Mouse (Mus musculus) megakaryocyte, embryonic 14.5 days (primary cell): ENCODE results near the gene Rex1bd. TPM values are rescaled to one million over a fixed set of nuclear protein-coding genes. Genes with fewer than 3 reads are reported as not detected.

Experiments used
- H3K27me3 ChIP-seq: replicated peaks from 2 replicates; pipeline ENCODE3; 2012; ENCODE audit warnings: inconsistent platforms
- H3K36me3 ChIP-seq: replicated peaks from 2 replicates; pipeline ENCODE3; 2012; ENCODE audit warnings: low read length, inconsistent platforms, mixed read lengths
- H3K4me1 ChIP-seq: 2 replicates; pipeline ENCODE4 v1.6.1; 2012; ENCODE audit warnings: inconsistent platforms
- H3K4me3 ChIP-seq: replicated peaks from 2 replicates; pipeline ENCODE3; 2012; ENCODE audit warnings: moderate library complexity, mild to moderate bottlenecking, inconsistent platforms
- H3K9me3 ChIP-seq: 2 replicates; pipeline ENCODE4 v1.6.1; 2012; ENCODE audit warnings: inconsistent platforms
- FLI1 ChIP-seq: IDR thresholded peaks from 2 replicates; pipeline ENCODE4 v1.6.1; 2012; ENCODE audit warnings: low read length, inconsistent platforms, mixed read lengths
- GATA1 ChIP-seq: IDR thresholded peaks from 3 replicates; pipeline ENCODE4 v1.6.1; 2012; ENCODE audit warnings: mixed read lengths, low read length, inconsistent platforms, borderline replicate concordance
- polyA plus RNA-seq: library from polyadenylated mRNA; stranded (reverse); fragments of >175 nt; gene quantifications from 2 replicates; pipeline ENCODE4 v1.2.3, GENCODE M21; 2012; ENCODE audit warnings: low replicate concordance; ENCODE audit not compliant: insufficient read depth

Rex1bd gene
- polyA plus RNA-seq, 1 experiment, result 319 TPM

DNA sequence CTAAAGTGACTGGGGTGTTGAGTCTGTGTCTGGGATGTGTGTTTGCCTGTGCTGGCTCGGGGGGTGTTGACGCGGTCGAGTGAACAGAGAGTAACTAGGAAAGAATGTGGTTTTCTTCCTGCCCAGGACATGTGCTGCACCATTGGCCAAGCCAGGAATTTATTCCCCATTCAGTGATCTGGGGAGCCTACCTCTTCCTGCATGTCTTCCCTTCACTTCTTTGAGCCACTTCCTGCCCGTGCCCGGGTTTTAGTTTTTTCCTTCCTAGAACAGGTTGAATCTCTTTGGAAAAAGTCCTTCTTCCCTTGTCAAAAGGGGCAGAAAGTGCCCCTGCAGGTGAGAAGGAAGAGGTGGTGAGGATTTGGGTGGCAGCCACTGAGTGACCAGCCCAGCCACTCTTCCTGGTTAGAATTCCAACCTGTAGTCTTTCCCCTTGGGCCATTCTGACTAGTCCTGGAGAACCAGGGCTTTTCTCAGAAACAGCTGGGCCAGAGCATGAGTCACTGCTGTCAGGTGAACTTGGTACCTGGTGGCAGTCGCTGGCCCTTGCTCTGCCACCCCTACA is 34.0 kb upstream of the Rex1bd start:
- no peak for TF ChIP-seq GATA1
- no peak for TF ChIP-seq FLI1
- Histone ChIP-seq H3K9me3 (no peaks in the 10 kb centered on the region), H3K4me3 (peak overlapping the region; percentile 99), H3K27me3 (no peaks in the 10 kb centered on the region), H3K4me1 (peaks cover 83% of the 10 kb centered on the region), H3K36me3 (peaks cover 62% of the 10 kb centered on the region)

DNA sequence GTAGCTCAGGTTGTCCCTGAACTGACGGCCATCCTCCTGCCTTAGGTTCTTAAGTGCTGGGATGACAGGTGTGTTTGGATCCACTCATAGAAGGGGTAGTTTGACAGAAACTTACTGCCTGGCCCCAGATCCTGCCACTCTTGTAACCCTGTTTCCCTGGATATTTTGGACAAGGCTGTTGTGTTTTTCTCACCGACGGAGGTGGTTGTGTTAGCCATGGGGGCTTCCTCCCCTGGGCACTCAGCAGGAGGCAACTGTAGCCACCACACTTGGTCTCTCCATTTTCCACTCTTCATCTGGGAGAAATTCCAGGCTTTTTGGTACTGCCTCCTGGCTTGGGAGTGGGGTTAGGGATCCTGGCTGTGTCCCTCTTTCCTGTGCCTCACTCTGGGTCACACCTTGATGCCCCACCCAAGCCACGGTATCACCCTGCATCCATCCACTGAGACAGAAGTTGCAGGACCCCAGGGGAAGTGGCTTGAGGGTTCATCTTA is 33.5 kb upstream of the Rex1bd start:
- Histone ChIP-seq H3K36me3 (peaks cover 63% of the 10 kb centered on the region), H3K9me3 (no peaks in the 10 kb centered on the region), H3K4me3 (peak overlapping the region; percentile 99), H3K27me3 (no peaks in the 10 kb centered on the region), H3K4me1 (peaks cover 83% of the 10 kb centered on the region)
- TF ChIP-seq FLI1 (no peak), GATA1 (no peak)

DNA sequence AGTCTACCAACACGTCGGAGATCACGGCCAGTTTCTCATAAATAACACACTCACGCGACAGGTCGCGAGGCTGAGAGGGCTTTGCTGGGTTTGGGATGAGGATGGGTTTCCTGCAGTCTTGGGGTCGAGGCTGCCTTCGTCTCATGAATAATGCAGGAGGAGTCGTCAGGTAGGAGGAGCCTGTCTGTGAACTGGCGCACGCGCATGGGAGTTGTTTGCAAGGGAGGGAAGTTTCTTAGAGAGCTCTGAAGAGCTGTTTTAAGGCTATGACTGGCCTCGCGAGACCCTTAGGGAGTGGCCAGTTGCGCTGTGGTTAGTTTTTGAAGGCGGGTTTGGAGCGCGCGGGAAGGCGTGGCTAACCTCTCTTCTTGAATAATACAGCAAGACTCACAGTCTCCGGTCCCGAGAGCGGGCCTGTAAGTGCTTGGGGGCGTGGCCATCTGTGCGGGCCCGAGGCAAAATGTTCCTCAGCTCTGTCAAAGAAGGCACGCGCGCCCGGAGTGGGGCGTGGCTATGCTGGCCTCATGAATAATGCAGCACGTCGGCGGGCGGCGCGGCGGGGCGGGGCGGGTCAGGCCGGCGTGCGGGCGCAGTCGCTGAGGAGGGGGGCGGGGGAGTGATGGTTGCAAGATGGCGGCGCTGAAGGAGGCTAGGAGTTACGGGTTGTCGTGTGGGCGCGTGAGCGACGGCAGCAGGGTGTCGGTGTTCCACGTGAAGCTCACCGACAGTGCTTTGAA is 32.7 kb upstream of the Rex1bd start, which contains the start of gene Ell:
Ell (plus strand) TSS at position 381 of the 737 bp plus-strand sequence.
- TF ChIP-seq GATA1 (no peak), FLI1 (no peak)
- Histone ChIP-seq H3K27me3 (no peaks in the 10 kb centered on the region), H3K9me3 (no peaks in the 10 kb centered on the region), H3K4me1 (peaks cover 83% of the 10 kb centered on the region), H3K36me3 (peaks cover 64% of the 10 kb centered on the region), H3K4me3 (peak within 1 kb of the TSS; percentile 99)

DNA sequence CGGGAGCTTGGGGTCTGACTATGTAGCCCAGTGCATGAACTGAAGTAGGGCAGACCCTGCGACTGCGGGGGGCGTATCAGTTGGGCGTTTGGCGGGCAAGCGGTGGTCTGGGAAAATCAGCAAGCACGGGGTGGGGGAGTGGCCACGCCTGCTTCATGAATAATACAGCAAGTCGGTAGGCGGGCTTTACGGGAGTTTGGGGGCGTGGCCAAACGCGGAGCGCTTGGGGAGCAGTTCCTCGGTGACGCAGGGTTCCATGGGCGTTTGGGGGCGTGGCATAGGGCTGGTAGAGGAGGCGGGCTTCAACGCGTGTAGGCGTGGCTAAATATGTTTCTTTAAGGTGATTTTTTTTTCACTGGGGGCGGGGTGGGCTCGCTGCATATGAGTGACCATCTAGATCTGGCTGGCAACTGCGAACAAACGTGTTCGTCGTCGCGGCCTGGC is 32.1 kb upstream of the Rex1bd start:
- peaks cover 65% of the 10 kb centered on the region for H3K36me3 ChIP-seq
- no peaks in the 10 kb centered on the region for H3K9me3 ChIP-seq
- H3K4me3 ChIP-seq, result peak overlapping the region; percentile 99
- no peaks in the 10 kb centered on the region for H3K27me3 ChIP-seq
- peaks cover 83% of the 10 kb centered on the region for H3K4me1 ChIP-seq
- TF ChIP-seq GATA1, result no peak
- TF ChIP-seq FLI1, result no peak

DNA sequence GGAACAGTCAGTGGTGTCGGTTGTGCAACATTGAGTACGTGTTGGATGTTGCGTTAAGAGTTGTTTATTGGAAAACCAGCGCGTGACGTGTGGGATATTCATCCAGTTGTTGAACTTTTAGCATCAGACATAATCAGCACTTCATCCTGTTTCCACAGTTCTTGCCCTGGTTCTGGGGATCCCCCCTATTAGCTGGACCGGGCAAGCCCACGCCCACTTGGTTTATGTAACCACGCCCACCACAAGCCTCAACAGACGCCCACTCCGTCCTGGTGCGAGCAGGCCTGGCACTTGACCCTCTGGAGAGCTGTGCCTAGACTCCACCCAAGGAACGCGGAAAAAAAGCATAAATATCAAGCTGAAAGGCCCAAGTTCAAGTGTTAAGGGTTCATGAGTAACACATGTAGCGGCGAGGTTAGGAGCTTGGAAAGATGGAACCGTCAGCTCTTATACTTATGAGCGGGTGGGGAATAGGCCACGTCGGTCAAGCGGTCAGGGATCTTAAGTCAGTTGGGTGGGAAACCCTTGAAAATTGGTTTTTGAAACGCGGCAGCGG is 31.6 kb upstream of the Rex1bd start:
- Histone ChIP-seq H3K27me3 (no peaks in the 10 kb centered on the region), H3K36me3 (peaks cover 62% of the 10 kb centered on the region), H3K4me1 (peaks cover 83% of the 10 kb centered on the region), H3K4me3 (peak overlapping the region; percentile 99), H3K9me3 (no peaks in the 10 kb centered on the region)
- no peak for TF ChIP-seq FLI1
- no peak for TF ChIP-seq GATA1

DNA sequence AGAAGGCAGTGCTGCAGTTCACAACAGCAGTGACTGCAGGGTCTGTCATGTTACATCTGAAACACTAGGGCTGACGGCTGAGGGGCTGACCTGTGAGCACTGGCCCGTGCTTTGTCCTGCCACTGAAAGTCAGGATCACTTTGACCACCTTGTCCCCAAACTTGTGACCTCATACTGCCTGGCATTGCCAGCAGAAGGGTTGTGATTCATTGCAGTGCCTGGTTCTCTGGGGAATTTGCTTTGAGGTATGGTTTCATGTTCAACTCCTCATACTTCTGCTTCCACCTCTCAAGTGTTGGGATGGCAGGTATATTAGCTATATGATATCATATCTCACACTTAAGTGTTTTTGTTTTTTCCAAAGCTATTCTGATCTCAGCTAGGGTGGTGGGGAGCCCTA is 29.1 kb upstream of the Rex1bd start:
- no peaks in the 10 kb centered on the region for H3K9me3 ChIP-seq
- H3K4me3 ChIP-seq, result peak overlapping the region; percentile 4
- no peak for TF ChIP-seq FLI1
- TF ChIP-seq GATA1, result no peak
- H3K36me3 ChIP-seq, result peaks cover 69% of the 10 kb centered on the region
- H3K27me3 ChIP-seq, result no peaks in the 10 kb centered on the region
- peaks cover 83% of the 10 kb centered on the region for H3K4me1 ChIP-seq

DNA sequence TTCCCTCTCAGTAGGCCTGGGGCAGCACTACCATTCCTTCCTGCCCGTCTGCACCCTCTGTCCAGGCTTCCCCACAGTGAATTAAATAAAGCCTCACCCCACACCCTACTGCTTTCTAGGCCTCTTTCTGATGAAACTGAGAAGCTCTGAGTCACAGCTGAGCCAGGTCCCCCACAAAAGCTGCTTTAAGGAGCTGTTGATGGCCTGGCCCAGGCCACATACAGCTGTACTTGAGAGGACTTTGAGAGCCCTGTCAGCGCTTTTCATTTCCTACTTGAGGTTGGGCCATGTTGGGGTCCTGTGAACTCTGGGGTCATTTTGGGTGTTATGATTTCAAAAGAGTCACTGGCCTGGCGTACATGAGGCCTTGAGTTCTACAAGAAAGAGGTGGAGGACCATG is 28.7 kb upstream of the Rex1bd start:
- Histone ChIP-seq H3K4me1 (peaks cover 83% of the 10 kb centered on the region), H3K4me3 (no peak overlapping the region), H3K36me3 (peaks cover 73% of the 10 kb centered on the region), H3K27me3 (no peaks in the 10 kb centered on the region), H3K9me3 (no peaks in the 10 kb centered on the region)
- TF ChIP-seq FLI1 (no peak), GATA1 (no peak)

DNA sequence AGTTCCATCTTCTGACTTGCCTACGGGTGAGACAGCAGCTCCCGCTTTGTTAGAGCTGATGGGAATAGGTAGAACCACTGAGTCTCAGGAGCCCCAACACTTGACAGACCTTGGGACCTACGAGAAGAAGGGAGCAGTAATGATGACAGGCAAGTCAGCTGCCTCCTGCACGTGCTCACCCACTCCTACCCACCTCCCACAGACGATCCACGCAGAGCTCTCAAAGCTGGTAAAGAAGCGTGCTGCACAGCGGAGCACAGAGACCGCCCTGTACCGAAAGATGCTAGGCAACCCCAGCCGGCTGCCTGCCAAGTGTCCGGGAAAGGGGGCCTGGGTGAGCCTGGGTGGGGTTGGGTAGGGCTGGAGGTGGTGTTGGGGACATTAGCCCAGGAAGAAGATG is 27.7 kb upstream of the Rex1bd start:
- H3K4me1 ChIP-seq, result peaks cover 91% of the 10 kb centered on the region
- no peaks in the 10 kb centered on the region for H3K9me3 ChIP-seq
- no peaks in the 10 kb centered on the region for H3K27me3 ChIP-seq
- peaks cover 82% of the 10 kb centered on the region for H3K36me3 ChIP-seq
- TF ChIP-seq FLI1 (no peak), GATA1 (no peak)
- H3K4me3 ChIP-seq, result peak overlapping the region; percentile 2

DNA sequence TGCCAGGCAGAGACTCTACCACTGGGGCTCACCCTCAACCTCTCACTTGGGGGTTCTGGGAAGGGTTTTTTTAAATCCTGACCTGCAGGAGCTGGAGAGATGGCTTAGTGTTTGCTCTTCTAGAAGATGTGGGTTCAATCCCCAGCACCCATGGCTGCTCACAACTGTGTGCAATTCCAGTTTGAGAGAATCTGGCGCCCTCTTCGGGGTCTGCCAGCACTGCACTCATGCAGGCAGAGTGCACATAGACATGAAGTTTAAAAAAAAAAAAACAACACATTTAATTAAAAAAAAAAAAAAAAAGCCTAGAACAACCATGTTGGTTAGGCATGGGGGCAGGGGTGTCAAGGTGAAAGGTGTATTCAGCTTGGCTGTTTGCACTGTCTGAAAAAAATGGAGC is 23.8 kb upstream of the Rex1bd start:
- peaks cover 58% of the 10 kb centered on the region for H3K36me3 ChIP-seq
- no peak for TF ChIP-seq FLI1
- no peak for TF ChIP-seq GATA1
- peak overlapping the region; percentile 92 for H3K4me3 ChIP-seq
- no peaks in the 10 kb centered on the region for H3K9me3 ChIP-seq
- no peaks in the 10 kb centered on the region for H3K27me3 ChIP-seq
- peaks cover 83% of the 10 kb centered on the region for H3K4me1 ChIP-seq

DNA sequence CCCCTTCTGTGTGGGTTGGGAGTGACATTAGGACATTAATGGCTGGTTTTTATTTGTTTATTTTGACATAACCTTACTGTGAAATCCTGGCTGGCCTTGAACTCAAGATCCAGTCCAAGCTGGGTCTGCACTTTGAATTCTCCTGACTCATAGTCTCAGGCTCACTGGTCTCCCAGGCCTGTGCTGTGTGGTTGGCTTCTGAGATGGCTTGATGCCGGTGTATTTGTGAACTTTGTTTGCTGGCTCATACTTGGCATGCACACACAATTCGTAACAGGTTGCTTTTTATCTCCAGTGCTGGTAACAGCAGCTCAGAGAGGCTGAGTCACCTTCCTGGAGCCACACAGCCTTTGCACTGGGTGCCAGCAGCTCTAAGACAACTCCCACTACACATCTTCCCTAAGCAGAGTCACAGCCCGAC is 23.2 kb upstream of the Rex1bd start:
- H3K27me3 ChIP-seq, result no peaks in the 10 kb centered on the region
- no peaks in the 10 kb centered on the region for H3K9me3 ChIP-seq
- peak overlapping the region; percentile 92 for H3K4me3 ChIP-seq
- peaks cover 77% of the 10 kb centered on the region for H3K4me1 ChIP-seq
- no peak for TF ChIP-seq FLI1
- TF ChIP-seq GATA1, result no peak
- peaks cover 52% of the 10 kb centered on the region for H3K36me3 ChIP-seq
